Mouse (Mus musculus) heart, adult 2 months (tissue): ENCODE measurements around the gene Sbf2. TPM values are rescaled to one million over a fixed set of nuclear protein-coding genes. Genes with fewer than 3 reads are reported as not detected.

Source experiments
- DNase-seq, 2 experiments: peaks; one replicate each; pipeline ENCODE4 v3.0.0; 2021
- H3K27ac ChIP-seq: fragments of 200-600 bp; 2 replicates; pipeline ENCODE4 v1.8.1; 2022
- H3K27me3 ChIP-seq: fragments of 200-500 bp; 2 replicates; pipeline ENCODE4 v1.6.1; 2012; ENCODE audit warnings: mild to moderate bottlenecking, low read length, inconsistent platforms, mixed read lengths; ENCODE audit not compliant: control insufficient read depth, insufficient read depth
- H3K36me3 ChIP-seq: fragments of 200-500 bp; 2 replicates; pipeline ENCODE4 v1.6.1; 2012; ENCODE audit warnings: low read length, inconsistent platforms; ENCODE audit not compliant: control insufficient read depth, insufficient read depth
- H3K4me1 ChIP-seq: fragments of 200-500 bp; 2 replicates; pipeline ENCODE4 v1.6.1; 2011; ENCODE audit warnings: low read length; ENCODE audit not compliant: control insufficient read depth, insufficient read depth
- H3K4me3 ChIP-seq: fragments of 200-600 bp; 2 replicates; pipeline ENCODE4 v1.8.1; 2022
- H3K79me2 ChIP-seq: fragments of 200-500 bp; replicated peaks from 2 replicates; pipeline ENCODE4 v1.6.1; 2012; ENCODE audit warnings: mild to moderate bottlenecking, inconsistent platforms, low read length, moderate library complexity, mixed read lengths; ENCODE audit not compliant: control insufficient read depth, insufficient read depth
- H3K9ac ChIP-seq: fragments of 200-500 bp; 2 replicates; pipeline ENCODE4 v1.6.1; 2012; ENCODE audit warnings: low read depth, mild to moderate bottlenecking, control low read depth, inconsistent platforms, low read length, mixed read lengths
- CTCF ChIP-seq: fragments of 200-600 bp; IDR thresholded peaks from 2 replicates; pipeline ENCODE4 v1.8.1; 2022; ENCODE audit warnings: antibody characterized with exemption, mild to moderate bottlenecking, moderate library complexity
- EP300 ChIP-seq: fragments of 200-500 bp; IDR thresholded peaks from 2 replicates; pipeline ENCODE4 v1.6.1; 2011; ENCODE audit warnings: low read depth, low read length, control low read depth; ENCODE audit not compliant: insufficient read depth
- POLR2A ChIP-seq: fragments of 200-500 bp; IDR thresholded peaks from 2 replicates; pipeline ENCODE4 v1.6.1; 2011; ENCODE audit warnings: mild to moderate bottlenecking, low read depth, low read length, control low read depth; ENCODE audit not compliant: insufficient read depth
- WGBS: fragments of 180-500 bp; shearing (Covaris S2); methylation state at CpG from one replicate; pipeline ENCODE4 v1.1.7; 2018; 5-methylcytosine and 5-hydroxymethylcytosine counted together
- intact Hi-C: fragments of 180-260 bp; cut with DNase I; formaldehyde crosslinking; loops from one replicate; pipeline ENCODE4 v1.15.1; 2025
- polyA plus RNA-seq: library from polyadenylated mRNA; depleted of rRNA; stranded (reverse); fragments of >200 nt; gene quantifications from 2 replicates; pipeline ENCODE4 v1.2.3, GENCODE M21; 2012
- total RNA-seq, 2 experiments: library from RNA; stranded (reverse); gene quantifications; 2 replicates each; pipeline ENCODE4 v1.2.3; 2021

The Sbf2 gene
- total and polyA plus RNA-seq, 3 experiments, result 16.1 to 40.4 (median 39.7) TPM

DNA sequence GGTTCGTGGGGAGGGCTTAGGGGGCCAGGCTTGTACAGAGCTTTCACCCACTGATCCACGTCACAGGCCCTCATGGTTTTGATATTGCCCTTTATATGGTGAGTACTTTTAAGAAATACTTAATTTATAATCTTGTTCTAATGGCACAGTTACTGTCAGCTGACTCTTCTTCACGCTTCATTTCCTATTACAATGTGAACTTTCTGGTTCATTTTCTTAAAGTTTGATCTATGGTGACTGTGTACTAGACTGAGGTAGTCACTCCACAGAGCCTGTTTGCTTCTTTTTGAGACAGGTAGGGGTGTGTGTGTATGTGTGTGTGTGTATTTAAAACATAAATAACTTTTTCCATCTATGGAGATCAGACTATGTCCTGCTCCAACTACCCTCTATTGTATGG is 21.2 kb upstream of the Sbf2 start:
- Histone ChIP-seq H3K4me1 (peaks cover 2% of the 10 kb centered on the region; the same call in 1 of the 2 replicates), H3K27me3 (no peaks in the 10 kb centered on the region), H3K36me3 (no peaks in the 10 kb centered on the region), H3K79me2 (no peaks in the 10 kb centered on the region), H3K27ac (no peak overlapping the region), H3K9ac (no peak overlapping the region), H3K4me3 (no peak overlapping the region)
- no peak for TF ChIP-seq EP300
- no peak for TF ChIP-seq POLR2A
- TF ChIP-seq CTCF, result no peak
- intact Hi-C loops, result loop anchor here (10.0 kb wide), 1 partner anchor 471 kb away; no protein-coding TSS in a partner anchor
- WGBS, result 88% methylated on average over 3 of the region's 3 CpGs
- DNase-seq, result no peak

DNA sequence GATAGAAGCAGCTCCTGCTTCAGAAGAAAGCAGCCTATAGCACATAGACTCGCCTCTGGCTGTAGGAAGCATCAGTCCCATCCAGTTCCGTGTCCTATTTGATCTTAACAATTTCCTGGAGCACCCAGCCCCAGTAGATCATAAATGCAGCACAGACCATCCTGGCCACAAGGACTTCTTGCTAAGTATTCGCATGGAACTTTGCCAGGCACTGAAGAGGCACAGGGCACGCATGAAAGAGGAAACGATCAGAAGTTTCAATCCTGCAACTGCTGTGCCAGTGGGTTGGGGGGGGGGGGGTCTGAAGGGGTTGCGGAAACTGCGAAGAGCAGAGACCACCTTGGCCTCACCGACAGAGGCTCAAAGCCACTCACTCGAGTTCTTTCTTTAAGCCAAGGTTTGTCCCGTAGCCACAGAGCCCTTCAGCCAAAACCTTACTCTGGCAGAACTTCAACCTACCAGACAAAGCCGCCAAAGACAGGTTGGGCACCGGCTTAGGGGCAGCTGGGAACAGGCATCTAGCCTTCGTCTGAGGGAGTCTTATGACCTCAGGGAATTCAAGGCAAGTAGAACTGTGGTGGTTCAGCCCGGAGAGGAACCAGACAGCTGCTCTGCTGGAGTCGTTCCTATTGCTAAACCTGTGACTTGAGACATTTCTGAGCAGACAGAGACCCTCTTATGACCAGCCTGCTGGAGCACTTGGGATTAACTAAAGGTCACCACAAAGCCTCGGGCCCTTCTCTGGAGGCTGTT is 16.6 kb upstream of the Sbf2 start:
- TF ChIP-seq POLR2A, result no peak
- TF ChIP-seq EP300, result no peak
- no peak for TF ChIP-seq CTCF
- Histone ChIP-seq H3K9ac (no peak overlapping the region), H3K79me2 (no peaks in the 10 kb centered on the region), H3K4me1 (peaks cover 7% of the 10 kb centered on the region), H3K27ac (peak overlapping the region; percentile 55; the same call in 1 of the 2 replicates), H3K36me3 (no peaks in the 10 kb centered on the region), H3K27me3 (no peaks in the 10 kb centered on the region), H3K4me3 (no peak overlapping the region)
- peak; percentile 47 to 53 for DNase-seq
- intact Hi-C loops, result loop anchor here (2.0 to 10.0 kb wide), 3 partner anchors 171 to 467 kb away; no protein-coding TSS in a partner anchor
- WGBS, result 48% methylated on average over 16 of the region's 16 CpGs

DNA sequence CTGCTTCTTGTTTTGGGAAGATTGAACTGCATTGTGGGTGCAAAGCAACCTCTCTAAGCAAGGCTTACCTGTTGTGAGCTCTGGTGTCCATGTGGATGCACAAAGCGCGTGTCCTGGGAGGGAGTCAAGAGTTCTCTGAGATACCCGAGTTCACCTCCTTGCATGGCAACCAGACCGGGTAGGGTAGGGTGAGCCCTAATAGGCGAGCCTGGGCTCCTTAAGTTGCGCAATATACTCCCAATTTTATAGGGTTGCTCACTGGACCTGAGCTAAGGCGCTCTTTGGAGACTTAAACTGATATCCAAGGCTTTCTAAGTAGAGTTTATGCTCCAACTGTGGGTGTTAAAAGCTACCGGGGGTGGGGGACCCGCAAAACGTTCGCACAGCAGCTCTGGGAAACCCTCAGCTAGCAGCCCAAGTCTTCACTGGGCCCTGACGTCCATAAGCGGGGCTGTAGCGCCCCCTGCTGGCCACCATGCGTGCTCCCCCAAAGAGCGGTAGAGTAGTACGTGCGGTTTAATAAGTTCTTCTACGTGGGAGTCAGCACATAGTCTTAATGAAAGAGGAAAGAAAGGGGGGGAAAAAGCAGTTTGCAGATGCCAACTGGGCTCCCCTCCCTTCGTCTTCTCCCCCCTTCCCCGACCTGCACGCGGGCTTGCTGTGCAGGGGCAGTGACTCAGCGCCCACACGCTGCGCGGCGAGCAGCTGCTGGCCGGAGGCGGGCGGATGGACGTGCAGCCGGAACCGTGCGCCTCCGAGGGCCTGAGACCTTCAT is 15.4 kb upstream of the Sbf2 start:
- DNase-seq, result peak; percentile 89 to 91
- H3K4me3 ChIP-seq, result peak overlapping the region; percentile 62
- 0 out of 2 replicates have a peak, but pooled peaks have one; percentile 7 for TF ChIP-seq POLR2A
- peak; percentile 91; the same call in 1 of the 2 replicates for TF ChIP-seq EP300
- TF ChIP-seq CTCF, result 0 out of 2 replicates have a peak, but pooled peaks have one; percentile 100
- H3K36me3 ChIP-seq, result no peaks in the 10 kb centered on the region
- peaks cover 7% of the 10 kb centered on the region for H3K4me1 ChIP-seq
- peak overlapping the region; percentile 55 for H3K27ac ChIP-seq
- no peaks in the 10 kb centered on the region for H3K27me3 ChIP-seq
- no peaks in the 10 kb centered on the region for H3K79me2 ChIP-seq
- 5% methylated on average over 36 of the region's 36 CpGs for WGBS
- H3K9ac ChIP-seq, result peak overlapping the region; percentile 66
- intact Hi-C loops, result loop anchor here (1.0 to 10.0 kb wide), 5 partner anchors 82 to 465 kb away; no protein-coding TSS in a partner anchor

DNA sequence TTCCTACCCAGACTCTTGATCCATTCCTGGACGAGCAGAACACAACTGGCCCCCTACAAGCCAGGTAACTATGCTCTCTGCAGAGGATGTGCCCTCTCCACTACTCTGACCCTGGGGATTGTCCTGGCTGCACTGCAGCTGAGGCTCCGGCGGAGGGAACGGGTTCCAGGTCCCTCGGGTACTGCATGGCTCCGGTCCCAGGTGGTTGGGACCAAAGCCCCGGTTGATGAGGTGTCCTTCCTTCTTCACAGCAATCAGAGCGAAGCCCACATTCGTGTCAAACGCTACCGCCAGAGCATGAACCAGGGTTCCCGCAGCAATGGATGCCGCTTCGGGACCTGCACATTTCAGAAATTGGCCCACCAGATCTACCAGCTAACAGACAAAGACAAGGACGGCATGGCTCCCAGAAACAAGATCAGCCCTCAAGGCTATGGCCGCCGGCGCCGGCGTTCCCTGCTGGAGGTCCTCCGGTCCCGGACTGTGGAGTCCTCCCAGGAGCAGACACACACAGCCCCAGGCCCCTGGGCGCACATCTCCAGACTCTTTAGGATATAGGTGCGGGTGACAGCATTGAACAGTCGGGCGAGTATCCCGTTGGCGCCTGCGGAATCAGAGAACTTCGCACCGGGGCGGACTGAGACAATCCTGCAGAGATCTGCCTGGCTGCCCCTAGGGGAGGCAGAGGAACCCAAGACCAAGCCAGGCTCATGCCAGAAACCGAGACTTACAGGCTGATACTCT is 14.1 kb upstream of the Sbf2 start:
- H3K9ac ChIP-seq, result peak overlapping the region; percentile 51
- intact Hi-C loops, result no loop called here
- no peaks in the 10 kb centered on the region for H3K79me2 ChIP-seq
- H3K36me3 ChIP-seq, result no peaks in the 10 kb centered on the region
- H3K4me1 ChIP-seq, result peaks cover 7% of the 10 kb centered on the region
- H3K27ac ChIP-seq, result peak overlapping the region; percentile 69
- under 1% methylated on average over 33 of the region's 33 CpGs for WGBS
- peak overlapping the region; percentile 70 for H3K4me3 ChIP-seq
- H3K27me3 ChIP-seq, result no peaks in the 10 kb centered on the region
- TF ChIP-seq CTCF (peak; percentile 60), EP300 (no peak)
- peak; percentile 65 to 78 for DNase-seq

DNA sequence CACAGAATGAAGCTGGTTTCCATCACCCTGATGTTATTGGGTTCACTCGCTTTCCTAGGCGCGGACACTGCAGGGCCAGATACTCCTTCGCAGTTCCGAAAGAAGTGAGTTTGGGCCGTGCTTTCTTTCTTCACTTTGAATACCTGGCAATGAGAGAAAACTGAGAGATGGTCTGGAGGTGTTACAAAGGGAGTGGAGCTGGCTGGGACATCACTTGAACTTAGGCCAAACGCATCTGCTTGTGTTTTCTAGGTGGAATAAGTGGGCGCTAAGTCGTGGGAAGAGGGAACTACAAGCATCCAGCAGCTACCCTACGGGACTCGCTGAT is 13.5 kb upstream of the Sbf2 start:
- Histone ChIP-seq H3K9ac (peak overlapping the region; percentile 51), H3K36me3 (no peaks in the 10 kb centered on the region), H3K27me3 (no peaks in the 10 kb centered on the region), H3K4me1 (peaks cover 7% of the 10 kb centered on the region), H3K27ac (peak overlapping the region; percentile 69), H3K4me3 (peak overlapping the region; percentile 70), H3K79me2 (no peaks in the 10 kb centered on the region)
- WGBS, result under 1% methylated on average over 11 of the region's 11 CpGs
- TF ChIP-seq POLR2A (no peak), CTCF (no peak), EP300 (no peak)
- no peak for DNase-seq
- intact Hi-C loops, result no loop called here
